Mouse (Mus musculus) ES-E14 (cell line): ENCODE data around the gene Pml. TPM values are rescaled to one million over a fixed set of nuclear protein-coding genes. Genes with fewer than 3 reads are reported as not detected.

Experiments
- DNase-seq: peaks from one replicate; pipeline ENCODE4 v3.0.0-alpha.2; 2013; ENCODE audit warnings: low read depth, low spot score
- H3K27ac ChIP-seq: 2 replicates; pipeline ENCODE4 v1.5.1; 2012; ENCODE audit warnings: low read depth, mild to moderate bottlenecking, low read length, moderate library complexity, mixed read lengths; ENCODE audit not compliant: poor library complexity, insufficient read depth, severe bottlenecking
- H3K36me3 ChIP-seq: 2 replicates; pipeline ENCODE4 v1.6.1; 2012; ENCODE audit warnings: mild to moderate bottlenecking, low read length, moderate library complexity, mixed read lengths; ENCODE audit not compliant: control insufficient read depth, poor library complexity, insufficient read depth, severe bottlenecking
- H3K4me1 ChIP-seq, 2 experiments: fragments of 150-350 bp in 1 of 2; sonication (generic) in 1 of 2; 2 replicates each; pipeline ENCODE4 v1.6.1; 2012; ENCODE audit warnings: low read length in 2 of 2, mild to moderate bottlenecking in 1 of 2, mixed read lengths in 1 of 2; ENCODE audit not compliant: control insufficient read depth in 2 of 2, insufficient read depth in 2 of 2, poor library complexity in 1 of 2
- H3K4me3 ChIP-seq, 2 experiments: fragments of 150-350 bp in 1 of 2; sonication (generic) in 1 of 2; 2 replicates each; pipeline ENCODE4 v1.5.1; 2012; ENCODE audit warnings: low read length in 2 of 2, low read depth in 1 of 2, mild to moderate bottlenecking in 1 of 2, mixed read lengths in 1 of 2; ENCODE audit not compliant: insufficient read depth in 1 of 2, poor library complexity in 1 of 2, severe bottlenecking in 1 of 2
- H3K9ac ChIP-seq: 2 replicates; pipeline ENCODE4 v1.6.1; 2012; ENCODE audit warnings: low read depth, mild to moderate bottlenecking, low read length, mixed read lengths; ENCODE audit not compliant: poor library complexity, insufficient read depth, severe bottlenecking
- H3K9me3 ChIP-seq: fragments of 150-350 bp; sonication (generic); 2 replicates; pipeline ENCODE4 v1.6.1; 2012; ENCODE audit warnings: low read depth, mild to moderate bottlenecking, low read length; ENCODE audit not compliant: control insufficient read depth, insufficient read depth
- CHD2 ChIP-seq: IDR thresholded peaks from 2 replicates; pipeline ENCODE4 v1.6.1; 2014; ENCODE audit warnings: mild to moderate bottlenecking, low read depth, low read length, inconsistent platforms
- HCFC1 ChIP-seq: IDR thresholded peaks from 2 replicates; pipeline ENCODE4 v1.6.1; 2012; ENCODE audit warnings: low read length, inconsistent platforms, borderline replicate concordance; ENCODE audit not compliant: insufficient read depth
- MAFK ChIP-seq: IDR thresholded peaks from 2 replicates; pipeline ENCODE4 v1.6.1; 2014; ENCODE audit warnings: mild to moderate bottlenecking, low read depth, low read length, inconsistent platforms; ENCODE audit not compliant: insufficient read depth
- ZC3H11A ChIP-seq: IDR thresholded peaks from 2 replicates; pipeline ENCODE4 v1.6.1; 2012; ENCODE audit warnings: low read depth, mild to moderate bottlenecking, inconsistent platforms, low read length, borderline replicate concordance
- ZNF384 ChIP-seq: IDR thresholded peaks from 2 replicates; pipeline ENCODE4 v1.6.1; 2012; ENCODE audit warnings: low read depth, low read length, inconsistent platforms
- in situ Hi-C, 2 experiments: fragments of 600-800 bp; cut with MboI; formaldehyde crosslinking; loops; one replicate each; pipeline ENCODE4 v1.15.1; 2025; ENCODE audit warnings: low sequenced_read_pairs in 2 of 2, inconsistent platforms in 1 of 2; ENCODE audit not compliant: unreplicated experiment in 2 of 2
- total RNA-seq: library from RNA; depleted of rRNA; stranded (reverse); fragments of 300-350 nt; gene quantifications from 2 replicates; pipeline ENCODE4 v1.2.3, GENCODE M21; 2012

The Pml gene
- total RNA-seq, 1 experiment = 72.6 TPM

DNA sequence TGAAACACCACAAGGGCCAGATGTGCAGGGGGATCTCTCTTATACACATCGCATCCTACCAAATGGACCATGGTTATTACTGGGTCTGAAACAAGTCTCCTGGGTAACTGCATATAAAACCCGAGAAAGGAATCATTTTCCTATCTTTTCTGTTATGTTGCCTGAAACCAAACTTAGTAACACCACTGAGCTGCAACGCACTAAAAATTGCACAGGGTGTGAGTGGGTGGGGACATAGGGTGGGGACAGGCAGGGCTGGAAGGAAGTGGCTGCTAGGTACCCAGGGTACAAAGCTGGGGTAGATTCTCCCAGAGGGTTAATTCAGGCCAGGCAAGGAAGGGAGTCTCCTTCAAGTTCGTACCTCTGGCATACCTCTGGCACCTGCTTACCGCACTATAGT lies 6.9 kb downstream of the Pml start:
- in situ Hi-C loops = no loop called here

DNA sequence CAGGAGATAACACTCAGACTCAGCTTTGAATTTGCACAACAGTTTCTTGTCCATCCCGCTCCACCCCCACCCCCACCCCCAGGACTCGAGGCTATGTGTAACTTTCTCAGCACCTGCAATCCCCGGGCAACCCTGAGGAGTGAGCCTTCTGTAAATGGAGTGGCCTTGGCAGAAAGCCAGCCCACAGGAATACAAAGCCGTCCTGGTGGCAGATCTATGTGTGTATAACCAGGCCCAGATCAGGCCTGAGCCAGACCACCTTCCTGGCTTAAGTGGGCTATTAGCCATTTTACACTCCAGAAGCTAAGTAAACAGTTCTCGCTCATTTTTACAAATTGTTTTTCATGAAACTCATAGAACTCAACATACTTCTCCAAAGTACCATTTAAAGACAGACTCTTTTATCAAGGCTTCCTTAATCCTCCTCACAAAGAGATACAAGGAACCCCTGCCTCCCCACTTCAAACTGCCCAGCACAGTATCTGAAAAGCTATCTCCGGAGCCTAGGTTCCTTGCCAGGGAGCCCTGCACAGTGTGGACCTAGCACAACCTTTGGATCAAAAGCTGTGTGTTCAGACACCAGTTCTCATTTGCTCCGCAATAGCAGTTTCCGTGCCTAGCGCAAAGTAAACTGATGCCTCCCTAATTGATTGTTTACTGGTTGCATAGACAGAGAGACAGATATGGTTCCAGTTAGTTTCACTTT lies 7.7 kb downstream of the Pml start:
- in situ Hi-C loops = no loop called here
- Histone ChIP-seq H3K4me1 (peaks cover 13 to 23% of the 10 kb centered on the region in 2 experiments), H3K4me3 (peak overlapping the region in 1 of 2 experiments; percentile 32; a peak in 2 of 4 replicates), H3K9me3 (no peaks in the 10 kb centered on the region), H3K27ac (peak overlapping the region; percentile 80; the same call in 1 of the 2 replicates), H3K36me3 (peaks cover 45% of the 10 kb centered on the region), H3K9ac (peak overlapping the region; percentile 47; the same call in 1 of the 2 replicates)
- DNase-seq = peak; percentile 68
- TF ChIP-seq HCFC1 = no peak
- TF ChIP-seq ZC3H11A = no peak
- TF ChIP-seq ZNF384 = no peak
- no peak for TF ChIP-seq CHD2
- TF ChIP-seq MAFK = no peak

More for the DNA sequence above, 6.9 kb downstream of the Pml start:
- H3K4me1 ChIP-seq = peaks cover 13 to 23% of the 10 kb centered on the region in 2 experiments
- H3K9ac ChIP-seq = peak overlapping the region; percentile 51; the same call in 1 of the 2 replicates
- peaks cover 45% of the 10 kb centered on the region for H3K36me3 ChIP-seq
- no peak for DNase-seq
- H3K9me3 ChIP-seq = no peaks in the 10 kb centered on the region
- TF ChIP-seq ZC3H11A (no peak), MAFK (no peak), HCFC1 (no peak)
- peak overlapping the region; percentile 80; the same call in 1 of the 2 replicates for H3K27ac ChIP-seq
- peak overlapping the region in 1 of 2 experiments; percentile 32; a peak in 2 of 4 replicates for H3K4me3 ChIP-seq

DNA sequence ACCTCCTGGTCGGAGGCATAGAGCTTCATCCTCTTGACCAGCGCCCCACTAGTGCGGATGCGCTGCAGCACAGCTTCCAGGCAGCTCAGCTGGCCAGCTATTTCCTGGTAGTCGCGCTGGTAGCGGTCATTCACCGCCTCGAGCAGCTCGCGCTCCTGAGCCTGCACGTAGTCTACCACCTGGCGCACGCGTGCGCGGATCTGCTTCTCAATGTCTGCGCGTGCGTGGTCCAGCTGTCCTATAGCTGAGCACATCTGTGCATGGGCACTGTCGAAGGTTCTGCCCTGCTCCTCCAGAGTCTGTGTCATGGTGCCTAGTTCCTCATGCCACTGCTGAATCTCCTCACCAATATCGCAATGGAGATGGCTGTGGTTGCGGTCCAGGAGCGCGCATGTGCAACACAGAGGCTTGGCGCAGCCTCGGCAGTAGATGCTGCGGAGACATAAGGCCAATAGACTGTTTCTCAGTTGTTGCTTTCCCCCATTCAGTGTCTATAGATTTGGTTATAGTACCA lies 15.0 kb downstream of the Pml start:
- no peak for DNase-seq
- Histone ChIP-seq H3K4me1 (peaks cover 0 to 9% of the 10 kb centered on the region in 2 experiments; a peak in 1 of 4 replicates), H3K27ac (no peak overlapping the region), H3K36me3 (peaks cover 60% of the 10 kb centered on the region), H3K4me3 (peak overlapping the region in 1 of 2 experiments; percentile 0; a peak in 1 of 4 replicates), H3K9me3 (no peaks in the 10 kb centered on the region), H3K9ac (peak overlapping the region; percentile 2; the same call in 1 of the 2 replicates)
- no peak for TF ChIP-seq CHD2
- no peak for TF ChIP-seq MAFK
- TF ChIP-seq ZC3H11A = no peak
- TF ChIP-seq ZNF384 = no peak
- no peak for TF ChIP-seq HCFC1
- in situ Hi-C loops = no loop called here

DNA sequence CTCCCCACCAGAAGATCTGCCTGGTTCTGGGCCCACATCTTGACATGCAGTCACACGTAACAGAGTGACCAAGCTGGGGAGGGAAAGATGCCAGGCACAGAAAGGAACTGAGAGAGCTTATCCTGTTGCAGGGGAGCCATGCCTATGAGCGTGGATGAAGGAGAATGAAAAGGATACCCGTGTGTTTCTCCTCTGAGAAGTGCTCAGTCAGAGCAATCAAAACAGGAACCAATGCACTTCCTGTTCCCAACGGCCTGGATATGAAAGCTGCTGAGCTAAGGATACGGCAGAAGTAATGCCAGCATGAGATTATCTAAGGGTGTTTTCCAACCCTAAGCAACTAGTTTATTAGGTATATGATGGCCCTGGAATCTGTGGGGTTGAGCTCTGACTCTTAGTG lies 17.2 kb downstream of the Pml start:
- Histone ChIP-seq H3K9me3 (no peaks in the 10 kb centered on the region), H3K4me1 (peaks cover 0 to 12% of the 10 kb centered on the region in 2 experiments; a peak in 1 of 4 replicates), H3K36me3 (peaks cover 74% of the 10 kb centered on the region), H3K4me3 (no peak overlapping the region), H3K27ac (no peak overlapping the region), H3K9ac (no peak overlapping the region)
- TF ChIP-seq ZC3H11A = no peak
- no peak for TF ChIP-seq HCFC1
- no peak for TF ChIP-seq ZNF384
- TF ChIP-seq MAFK = no peak
- TF ChIP-seq CHD2 = no peak
- in situ Hi-C loops = no loop called here
- no peak for DNase-seq
